Mouse (Mus musculus): ENCODE data around the gene Gm773. TPM values are rescaled to one million over a fixed set of nuclear protein-coding genes. Genes with fewer than 3 reads are reported as not detected.

Gene Gm773
- polyA plus RNA-seq (2015; fragmentation: Illumina TruSeq; extraction: RNeasy Lipid Tissue Mini Kit (QIAGEN cat#74804); ENCODE audit: insufficient read depth, low replicate concordance), result not detected

DNA sequence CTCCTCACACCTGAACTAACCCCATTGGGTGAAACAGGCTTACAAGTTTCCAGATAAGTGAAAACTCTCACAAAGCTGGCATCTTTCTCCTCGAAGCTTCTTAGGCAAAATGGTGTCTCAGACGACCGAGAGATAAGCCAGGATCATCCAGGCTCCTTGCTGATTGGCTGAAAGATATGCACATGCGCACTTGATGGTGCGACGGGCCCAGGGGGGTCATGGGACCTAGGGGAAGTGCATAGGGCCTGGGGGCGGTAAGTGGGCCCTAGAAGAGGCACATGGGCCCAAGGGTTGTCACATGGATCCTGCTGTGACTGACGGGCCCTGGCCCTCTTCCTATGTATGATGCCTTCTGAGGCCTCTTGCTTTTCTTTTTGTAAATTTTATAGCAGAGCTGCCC lies at the start of gene Gm773:
Gm773 (minus strand) TSS at position 111 of the 400 bp plus-strand sequence.

Other genes with a start within 250 kb of the Gm773 start
- gene 3830403N18Rik, start 76.3 kb downstream of the Gm773 start, polyA plus RNA-seq (2015; fragmentation: Illumina TruSeq; extraction: RNeasy Lipid Tissue Mini Kit (QIAGEN cat#74804); ENCODE audit: insufficient read depth, low replicate concordance), result 2.0 TPM
- gene Zfp449, start 133.5 kb upstream of the Gm773 start, polyA plus RNA-seq (2015; fragmentation: Illumina TruSeq; extraction: RNeasy Lipid Tissue Mini Kit (QIAGEN cat#74804); ENCODE audit: insufficient read depth, low replicate concordance), result 0.99 TPM
- 0.28 TPM for gene Smim10l2a, start 161.7 kb upstream of the Gm773 start, polyA plus RNA-seq (2015; fragmentation: Illumina TruSeq; extraction: RNeasy Lipid Tissue Mini Kit (QIAGEN cat#74804); ENCODE audit: insufficient read depth, low replicate concordance)
- not detected for gene Gm2174, start 235.1 kb upstream of the Gm773 start, polyA plus RNA-seq (2015; fragmentation: Illumina TruSeq; extraction: RNeasy Lipid Tissue Mini Kit (QIAGEN cat#74804); ENCODE audit: insufficient read depth, low replicate concordance)
- 89.4 TPM for gene Ints6l, start 242.0 kb upstream of the Gm773 start, polyA plus RNA-seq (2015; fragmentation: Illumina TruSeq; extraction: RNeasy Lipid Tissue Mini Kit (QIAGEN cat#74804); ENCODE audit: insufficient read depth, low replicate concordance)

All from spleen, adult 10 weeks (tissue).